Mouse (Mus musculus) myocyte (in vitro differentiated cells): ENCODE measurements around the gene Arhgap31.

ENCODE experiments used
- CEBPB ChIP-seq: IDR thresholded peaks from 2 replicates; pipeline ENCODE4 v1.6.1; 2011; ENCODE audit warnings: mild to moderate bottlenecking, moderate library complexity; ENCODE audit not compliant: poor library complexity, insufficient read depth, severe bottlenecking
- E2F4 ChIP-seq: IDR thresholded peaks from one replicate; pipeline ENCODE4 v1.6.1; 2011; ENCODE audit warnings: mild to moderate bottlenecking, control low read depth, moderate library complexity; ENCODE audit not compliant: insufficient read depth
- MAX ChIP-seq: IDR thresholded peaks from one replicate; pipeline ENCODE4 v1.6.1; 2011; ENCODE audit warnings: low read depth, mild to moderate bottlenecking, control low read depth
- MYOD1 ChIP-seq, 3 experiments: IDR thresholded peaks; one replicate each; pipeline ENCODE4 v1.6.1; 2011; ENCODE audit warnings: control low read depth in 2 of 3, low read depth in 2 of 3, mild to moderate bottlenecking in 2 of 3, moderate library complexity in 1 of 3; ENCODE audit not compliant: insufficient read length in 2 of 3, control insufficient read depth in 1 of 3
- MYOG ChIP-seq, 3 experiments: IDR thresholded peaks; one replicate each; pipeline ENCODE4 v1.6.1; 2011; ENCODE audit warnings: control low read depth in 2 of 3, low read depth in 2 of 3, mild to moderate bottlenecking in 2 of 3; ENCODE audit not compliant: insufficient read length in 2 of 3, control insufficient read depth in 1 of 3, insufficient read depth in 1 of 3
- POLR2A ChIP-seq: IDR thresholded peaks from one replicate; pipeline ENCODE4 v1.6.1; 2011; ENCODE audit warnings: low read depth, mild to moderate bottlenecking, control low read depth, moderate library complexity; ENCODE audit not compliant: insufficient read length
- POLR2AphosphoS2 ChIP-seq: IDR thresholded peaks from one replicate; pipeline ENCODE4 v1.6.1; 2011; ENCODE audit warnings: low read depth, control low read depth; ENCODE audit not compliant: insufficient read length
- REST ChIP-seq: IDR thresholded peaks from one replicate; pipeline ENCODE4 v1.6.1; 2011; ENCODE audit warnings: mild to moderate bottlenecking, control low read depth, moderate library complexity; ENCODE audit not compliant: insufficient read depth, insufficient read length
- TCF12 ChIP-seq: IDR thresholded peaks from one replicate; pipeline ENCODE4 v1.6.1; 2011; ENCODE audit warnings: mild to moderate bottlenecking, control low read depth; ENCODE audit not compliant: poor library complexity, insufficient read depth, severe bottlenecking
- TCF3 ChIP-seq: IDR thresholded peaks from one replicate; pipeline ENCODE4 v1.6.1; 2011; ENCODE audit warnings: low read depth, control low read depth; ENCODE audit not compliant: insufficient read length
- USF1 ChIP-seq: IDR thresholded peaks from one replicate; pipeline ENCODE4 v1.6.1; 2011; ENCODE audit warnings: low read depth, mild to moderate bottlenecking, control low read depth, moderate library complexity

DNA sequence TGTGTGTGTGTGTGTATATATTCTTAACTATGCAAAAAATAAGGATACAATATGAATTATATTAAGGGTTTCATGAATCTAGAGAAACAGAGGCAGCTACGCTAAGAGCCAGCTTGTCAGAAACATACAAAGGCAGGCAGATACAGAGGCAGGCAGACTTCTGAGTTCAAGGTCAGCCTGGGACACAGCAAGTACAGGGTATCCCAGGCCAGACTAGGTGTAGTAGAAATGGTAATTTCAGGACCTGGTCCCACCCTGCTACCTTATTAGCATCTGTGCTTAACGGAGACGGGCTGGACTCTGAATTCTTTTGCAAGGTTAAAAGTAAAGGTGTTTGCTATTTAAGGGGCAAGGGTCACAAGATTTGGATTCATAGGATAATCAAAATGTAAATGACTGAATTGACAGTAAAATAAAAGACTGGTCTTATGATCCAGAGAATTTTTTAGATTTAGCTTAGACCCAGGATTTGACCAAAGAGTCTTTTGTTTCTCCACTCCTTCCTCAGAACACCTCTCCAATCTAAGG is 154.8 kb downstream of the Arhgap31 start, which contains the start of gene Tmem39a:
- TF ChIP-seq POLR2A, result no peak
- TF ChIP-seq TCF12, result no peak
- no peak for TF ChIP-seq MYOD1 (IDR thresholded peaks at IDR 0.05; ENCODE audit: control insufficient read depth in 1 of 3, insufficient read length in 2 of 3, low read depth in 2 of 3)
- no peak for TF ChIP-seq MAX
- TF ChIP-seq MYOG (IDR thresholded peaks at IDR 0.05; ENCODE audit: control insufficient read depth in 1 of 3, insufficient read depth in 1 of 3, insufficient read length in 2 of 3, low read depth in 2 of 3), result no peak
- no peak for TF ChIP-seq CEBPB
- TF ChIP-seq USF1, result no peak
- no peak for TF ChIP-seq REST
- TF ChIP-seq POLR2AphosphoS2, result no peak
- TF ChIP-seq E2F4, result no peak
- TF ChIP-seq TCF3, result no peak
